Mouse (Mus musculus) cerebellum, postnatal 14 days (tissue): ENCODE results near the gene Nudt3.

Source experiments
- DNase-seq, 2 experiments: peaks; one replicate each; pipeline ENCODE4 v3.0.0; 2021; ENCODE audit warnings: mixed read lengths in 2 of 2

The Nudt3 gene

GRCm38 (mm10) chr17:27623360-27624326, at the start of gene Nudt3:
TSS of gene Nudt3 (minus strand) at chr17:27623495.
- DNase-seq, result peak; percentile 93 to 96

- no peak for DNase-seq
Measured at GRCm38 (mm10) chr17:27671720-27672119, 48.4 kb upstream of the Nudt3 start.

- DNase-seq, result no peak
Measured at GRCm38 (mm10) chr17:27658767-27659166, 35.5 kb upstream of the Nudt3 start.

GRCm38 (mm10) chr17:27657123-27657522, 33.8 kb upstream of the Nudt3 start:
- DNase-seq, result peak; percentile 91 to 92

GRCm38 (mm10) chr17:27656414-27656813, 33.1 kb upstream of the Nudt3 start:
- DNase-seq, result peak; percentile 20 to 44

GRCm38 (mm10) chr17:27656011-27656399, 32.7 kb upstream of the Nudt3 start:
- peak; percentile 81 to 85 for DNase-seq

GRCm38 (mm10) chr17:27655089-27656010, 32.1 kb upstream of the Nudt3 start, which contains the start of gene Pacsin1:
TSS of gene Pacsin1 (plus strand) at chr17:27655509.
- peak; percentile 91 to 93 for DNase-seq

- no peak for DNase-seq
Measured at GRCm38 (mm10) chr17:27653253-27653959, 30.1 kb upstream of the Nudt3 start.

- no peak for DNase-seq
Measured at GRCm38 (mm10) chr17:27652046-27652790, 28.9 kb upstream of the Nudt3 start.

- DNase-seq, result no peak
Measured at GRCm38 (mm10) chr17:27650586-27650985, 27.3 kb upstream of the Nudt3 start.

GRCm38 (mm10) chr17:27650160-27650559, 26.9 kb upstream of the Nudt3 start:
- peak; percentile 76 to 77 for DNase-seq

- DNase-seq, result peak; percentile 59 to 69
Measured at GRCm38 (mm10) chr17:27645807-27646206, 22.5 kb upstream of the Nudt3 start.

- peak; percentile 51 to 77 for DNase-seq
Measured at GRCm38 (mm10) chr17:27644572-27644971, 21.3 kb upstream of the Nudt3 start.

- DNase-seq, result no peak
Measured at GRCm38 (mm10) chr17:27643756-27644155, 20.5 kb upstream of the Nudt3 start.

GRCm38 (mm10) chr17:27643101-27643500, 19.8 kb upstream of the Nudt3 start:
- peak; percentile 75 to 87 for DNase-seq

- DNase-seq, result peak; percentile 96 to 98
Measured at GRCm38 (mm10) chr17:27642491-27643062, 19.3 kb upstream of the Nudt3 start.

GRCm38 (mm10) chr17:27639851-27640250, 16.6 kb upstream of the Nudt3 start:
- DNase-seq, result peak in 1 of 2 experiments; percentile 31

- peak; percentile 62 to 70 for DNase-seq
Measured at GRCm38 (mm10) chr17:27638921-27639332, 15.6 kb upstream of the Nudt3 start.

GRCm38 (mm10) chr17:27637333-27637732, 14.0 kb upstream of the Nudt3 start:
- peak; percentile 48 to 53 for DNase-seq

GRCm38 (mm10) chr17:27636132-27637020, 13.1 kb upstream of the Nudt3 start, which contains the start of gene Rps10:
TSS of gene Rps10 (minus strand) at chr17:27636669.
- DNase-seq, result peak; percentile 63 to 67
